Mouse (Mus musculus) fibroblast of lung, adult 2 months (primary cell): ENCODE results near the gene Klc4.

Experiments used
- DNase-seq: peaks from one replicate; pipeline ENCODE4 v3.0.0-alpha.2; 2011; ENCODE audit warnings: low read depth

Gene Klc4

DNA sequence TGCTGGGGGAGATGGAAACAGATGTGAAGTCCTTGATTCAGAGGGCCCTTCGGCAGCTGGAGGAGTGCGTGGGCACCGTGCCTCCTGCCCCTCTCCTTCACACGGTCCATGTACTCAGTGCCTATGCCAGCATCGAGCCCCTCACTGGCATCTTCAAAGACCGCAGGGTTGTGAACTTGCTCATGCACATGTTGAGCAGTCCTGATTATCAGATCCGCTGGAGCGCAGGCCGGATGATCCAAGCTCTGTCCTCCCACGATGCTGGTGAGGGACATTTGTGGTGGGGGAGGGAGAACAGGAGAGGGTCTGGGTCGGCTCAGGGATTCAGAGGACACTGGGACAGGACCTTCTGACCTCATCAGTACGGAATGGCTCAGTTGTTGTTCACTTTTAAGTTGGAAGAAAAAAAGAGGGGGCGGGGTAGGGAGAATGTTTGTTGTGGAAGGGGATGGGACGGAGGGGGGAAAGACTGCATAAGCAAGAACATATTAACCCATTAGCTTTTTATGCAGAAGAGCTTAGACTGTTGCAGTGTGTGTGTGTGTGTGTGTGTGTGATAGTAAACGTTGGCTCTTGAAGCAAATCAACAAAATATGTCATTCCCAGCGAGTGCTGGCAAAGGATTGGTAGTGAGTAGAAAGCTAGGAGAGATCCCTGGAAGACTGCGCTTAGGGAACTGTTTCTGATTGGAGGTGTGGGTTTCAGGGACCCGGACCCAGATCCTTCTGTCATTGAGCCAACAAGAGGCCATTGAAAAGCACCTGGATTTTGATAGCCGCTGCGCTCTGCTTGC is 6.1 kb upstream of the Klc4 start:
- no peak for DNase-seq

DNA sequence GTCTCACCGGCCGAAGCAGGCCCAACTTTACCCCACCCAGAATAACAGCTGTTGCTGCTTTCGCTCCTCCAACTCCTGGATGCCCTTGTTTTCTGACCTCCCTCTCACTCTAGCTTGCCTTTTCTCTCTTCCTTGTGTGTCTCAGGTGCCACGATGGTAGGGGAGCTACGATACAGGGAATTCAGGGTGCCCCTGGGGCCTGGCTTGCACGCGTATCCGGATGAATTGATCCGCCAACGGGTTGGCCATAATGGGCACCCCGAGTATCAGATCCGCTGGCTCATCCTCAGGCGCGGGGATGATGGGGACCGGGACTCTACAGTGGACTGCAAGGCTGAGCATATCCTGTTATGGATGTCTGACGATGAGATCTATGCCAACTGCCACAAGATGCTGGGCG is 5.5 kb upstream of the Klc4 start:
- DNase-seq, result no peak

DNA sequence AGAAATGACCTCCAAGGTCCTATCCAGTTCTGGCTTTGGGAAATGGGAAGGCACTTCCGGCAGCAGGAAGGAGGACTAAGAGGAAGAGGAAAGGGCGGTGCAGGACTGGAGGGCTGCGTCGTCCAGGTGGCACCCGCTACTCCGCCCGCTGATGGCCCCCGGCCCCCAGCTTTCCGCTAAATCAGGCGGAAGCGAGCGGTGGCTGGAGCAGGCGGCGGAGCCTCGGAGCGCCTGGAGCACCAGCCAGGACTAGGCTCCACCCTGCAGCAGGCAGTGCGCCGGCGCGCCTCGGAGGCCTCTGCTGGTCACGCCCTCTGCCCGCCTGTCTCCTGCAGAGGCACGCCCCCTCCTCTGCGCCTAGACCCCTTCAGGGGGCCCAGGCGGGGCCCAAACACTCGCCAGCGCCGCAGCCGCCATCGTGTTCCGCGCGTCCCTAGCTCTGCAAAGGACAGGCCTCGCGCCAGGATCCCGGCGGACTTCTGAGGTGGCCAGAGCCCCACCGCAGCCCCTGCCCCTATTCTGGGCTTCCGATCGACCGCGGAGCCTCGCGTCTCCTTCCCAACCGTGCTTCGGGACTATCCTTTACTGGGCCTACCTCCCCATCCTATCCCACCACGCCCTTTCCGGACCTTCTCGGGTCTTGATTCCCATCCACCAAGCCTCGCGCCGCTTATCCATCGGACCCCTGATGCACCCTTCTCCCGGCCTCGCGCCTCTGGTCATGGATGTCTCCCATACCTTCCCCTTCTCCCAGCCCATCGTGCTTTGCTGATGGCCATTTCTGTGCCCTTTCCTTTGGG is 4.6 kb upstream of the Klc4 start, which contains the start of gene Cul7:
Gene Cul7, plus strand, starts transcription at position 106 of the 800 bp plus-strand sequence.
- no peak for DNase-seq

DNA sequence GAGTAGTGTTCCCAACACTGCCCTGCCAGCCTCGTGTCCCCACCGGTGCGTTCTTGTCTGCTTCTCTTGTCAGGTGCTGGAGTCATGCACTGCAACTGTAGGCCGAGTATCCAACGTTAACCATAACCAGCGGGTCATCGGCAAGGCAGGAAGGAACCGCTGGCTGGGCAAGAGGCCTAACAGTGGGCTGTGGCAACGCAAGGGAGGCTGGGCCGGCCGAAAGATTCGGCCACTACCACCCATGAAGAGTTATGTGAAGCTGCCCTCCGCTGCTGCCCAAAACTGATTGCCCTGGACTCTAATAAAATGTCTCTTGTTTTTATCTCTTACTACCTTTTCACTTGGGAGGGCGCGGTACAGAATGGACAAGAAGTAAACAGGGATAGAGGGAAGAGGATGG is 4.0 kb upstream of the Klc4 start:
- DNase-seq, result no peak

DNA sequence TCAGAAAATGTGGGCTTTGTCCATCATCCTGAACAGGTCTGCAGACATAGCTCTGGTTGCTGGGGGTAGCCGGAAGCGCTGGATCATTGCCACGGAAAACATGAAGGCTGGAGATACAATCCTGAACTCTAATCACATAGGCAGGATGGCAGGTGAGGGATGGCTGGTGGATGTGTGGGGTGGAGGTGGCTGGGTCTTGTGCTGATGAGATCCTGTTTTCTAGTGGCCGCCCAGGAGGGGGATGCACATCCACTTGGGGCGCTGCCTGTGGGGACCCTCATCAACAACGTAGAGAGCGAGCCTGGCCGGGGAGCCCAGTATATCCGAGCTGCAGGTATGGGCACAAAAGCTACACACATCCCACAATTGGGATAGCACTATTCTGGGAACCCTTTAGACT is 2.6 kb upstream of the Klc4 start:
- no peak for DNase-seq

DNA sequence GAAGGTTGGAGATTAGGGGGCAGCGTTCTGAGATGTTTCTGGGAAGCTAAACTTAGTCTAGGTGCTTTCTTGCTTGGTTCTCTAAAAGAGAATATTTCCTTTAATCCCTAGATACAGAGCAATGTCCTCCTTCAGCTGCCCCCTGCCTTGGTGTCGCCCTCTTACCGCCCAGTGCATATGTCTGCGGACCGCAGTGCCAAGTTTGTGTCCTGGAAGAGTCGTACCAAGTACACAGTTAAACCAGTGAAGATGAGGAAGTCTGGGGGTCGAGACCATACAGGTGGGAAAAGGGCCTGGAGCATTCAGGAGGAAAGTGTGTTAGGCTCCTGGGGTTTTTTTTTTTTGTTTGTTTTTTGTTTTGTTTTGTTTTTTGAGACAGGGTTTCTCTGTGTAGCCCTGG is 1.5 kb upstream of the Klc4 start:
- no peak for DNase-seq

DNA sequence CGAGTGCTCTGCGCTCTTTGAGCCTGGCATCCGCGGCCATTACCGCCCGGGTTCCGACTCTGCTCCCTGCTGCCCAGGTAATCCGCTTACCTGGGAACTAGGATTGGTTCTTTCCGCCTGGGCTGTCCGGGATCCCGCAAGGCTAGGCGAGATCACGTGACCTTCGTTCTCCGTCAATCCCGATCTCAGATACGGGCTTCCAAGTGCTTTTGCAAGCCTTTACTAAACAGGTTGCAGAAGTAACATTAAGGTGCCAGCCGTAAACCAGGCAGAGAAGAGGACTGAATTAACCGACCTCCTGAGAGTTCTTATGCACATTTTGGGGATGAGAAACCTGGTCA is 470 bp upstream of the Klc4 start:
- no peak for DNase-seq

DNA sequence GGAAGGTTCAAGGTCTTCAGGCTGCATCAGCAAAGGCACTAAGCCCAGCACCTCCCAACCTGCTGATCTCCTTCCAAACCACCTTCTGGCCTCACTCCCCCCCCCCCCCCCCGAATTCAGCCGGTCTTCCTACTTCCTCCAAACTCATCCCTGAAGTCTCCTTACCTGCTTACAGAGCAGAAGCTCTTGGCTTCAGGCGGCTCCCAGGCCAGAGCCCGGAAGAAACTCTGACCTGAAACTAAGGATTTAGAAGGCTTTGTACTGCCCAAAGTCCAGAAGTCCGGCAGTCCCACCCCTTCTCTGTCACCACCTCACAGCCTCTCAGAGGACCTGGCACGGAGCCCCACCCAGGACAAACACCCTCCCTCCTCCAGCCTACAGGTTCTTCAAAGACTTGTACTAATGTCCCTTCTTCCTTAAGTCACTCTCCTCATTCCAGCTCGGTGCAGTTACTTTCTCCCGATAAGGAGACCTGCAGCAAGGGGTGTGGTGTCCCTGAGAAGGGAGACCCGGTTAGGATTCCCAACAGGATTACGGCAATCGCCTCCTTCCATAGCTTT is 826 bp downstream of the Klc4 start:
- no peak for DNase-seq

DNA sequence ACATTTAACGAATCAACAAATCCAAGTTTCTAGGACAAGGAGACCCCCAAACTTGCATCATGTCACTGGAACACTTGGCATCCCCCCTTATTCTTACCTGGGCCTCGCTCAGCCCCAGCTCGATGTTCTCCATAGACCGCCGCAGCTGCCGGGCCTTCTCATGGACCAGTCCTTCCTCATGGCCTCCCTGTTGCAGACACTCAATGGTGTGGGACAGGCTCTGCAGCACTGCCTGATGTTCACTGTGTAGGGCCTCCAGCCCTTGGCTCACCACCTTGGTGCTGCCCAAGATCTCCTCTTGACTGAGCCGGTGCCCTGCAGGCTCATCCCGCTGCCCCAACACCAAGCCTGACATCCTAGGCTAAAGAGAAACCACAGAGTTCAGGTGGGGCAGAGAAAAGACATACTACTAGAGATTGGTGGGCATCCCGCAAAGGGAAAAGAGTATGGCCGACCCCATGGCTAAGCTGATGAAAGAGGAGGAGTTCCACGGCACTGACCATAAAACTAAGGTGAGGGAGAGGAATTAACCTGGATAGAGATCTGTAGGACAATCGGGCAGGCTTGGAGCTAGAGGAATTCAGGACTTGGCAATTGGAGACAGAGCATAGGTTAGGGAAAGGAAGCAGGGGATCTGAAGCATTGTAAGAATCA is 1.5 kb downstream of the Klc4 start:
- DNase-seq, result no peak

DNA sequence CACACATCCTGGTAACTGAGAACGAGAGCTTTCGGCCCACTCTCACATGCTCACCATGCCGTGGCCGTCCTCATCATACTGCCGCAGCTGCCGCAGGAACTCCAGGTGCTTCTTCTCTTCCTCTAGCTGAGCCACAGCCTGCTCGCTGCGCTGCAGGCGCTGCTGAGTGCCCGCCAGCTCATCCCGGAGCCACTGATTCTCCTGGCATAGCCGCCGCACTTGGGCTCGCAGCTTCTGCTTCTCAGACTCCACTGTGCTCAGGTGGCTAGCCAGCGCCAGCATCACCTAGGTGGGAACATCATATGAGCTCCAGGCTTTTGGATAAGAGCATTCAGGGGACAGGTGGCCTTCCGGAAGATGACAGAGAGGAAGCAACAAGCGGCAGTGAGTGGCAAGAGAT is 3.8 kb downstream of the Klc4 start:
- DNase-seq, result no peak

DNA sequence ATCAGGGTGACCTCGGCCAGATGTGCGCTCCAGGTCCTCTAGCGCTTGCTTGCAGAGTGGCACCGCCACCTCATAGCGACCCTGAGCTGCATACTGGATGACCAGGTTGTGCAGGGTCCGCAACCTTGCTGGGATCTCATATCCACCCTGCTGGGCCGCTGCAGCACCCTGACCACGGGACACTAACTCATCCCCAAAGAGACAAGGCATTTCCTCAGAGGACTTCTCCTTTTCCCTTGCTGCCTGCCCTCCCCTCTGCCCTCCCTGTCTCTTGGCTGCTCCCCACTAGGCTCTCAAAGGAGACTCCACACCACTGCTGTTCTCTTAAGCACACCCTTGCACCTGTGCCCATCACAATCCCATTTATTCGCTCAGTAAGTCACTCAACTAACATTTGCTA is 5.9 kb downstream of the Klc4 start:
- no peak for DNase-seq

DNA sequence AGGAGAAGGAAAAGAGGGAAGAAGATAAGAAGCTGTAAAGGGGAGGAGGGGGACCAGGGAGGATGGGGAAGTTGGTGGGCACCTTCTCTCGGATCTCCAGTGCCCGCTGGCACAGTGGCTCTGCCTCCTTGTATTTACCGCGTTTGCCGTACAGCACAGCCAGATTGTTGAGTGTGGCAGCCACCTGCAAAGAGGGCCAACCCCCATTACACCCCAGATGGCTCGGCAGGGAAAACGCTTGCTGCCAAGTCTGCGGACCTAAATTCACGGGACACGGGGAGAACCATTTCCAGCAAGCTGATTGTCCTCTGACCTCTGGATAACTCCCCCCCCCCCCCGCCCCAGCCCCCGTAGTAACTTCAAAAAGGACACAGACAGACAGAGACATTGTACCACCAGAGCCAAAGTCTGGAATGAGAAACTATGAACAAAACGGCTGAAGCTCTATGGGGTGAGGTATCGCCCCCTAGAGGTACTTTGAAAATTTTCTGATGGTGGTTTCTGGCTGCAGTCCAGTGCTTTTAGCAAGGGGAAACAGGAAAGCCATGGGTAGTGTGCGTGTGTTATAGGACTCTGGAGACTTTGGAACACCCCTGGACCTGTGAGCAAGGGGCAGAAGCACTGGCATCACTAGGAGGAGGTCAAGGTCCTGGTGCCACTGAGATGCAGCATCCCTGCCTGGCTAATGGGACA is 8.8 kb downstream of the Klc4 start:
- no peak for DNase-seq

DNA sequence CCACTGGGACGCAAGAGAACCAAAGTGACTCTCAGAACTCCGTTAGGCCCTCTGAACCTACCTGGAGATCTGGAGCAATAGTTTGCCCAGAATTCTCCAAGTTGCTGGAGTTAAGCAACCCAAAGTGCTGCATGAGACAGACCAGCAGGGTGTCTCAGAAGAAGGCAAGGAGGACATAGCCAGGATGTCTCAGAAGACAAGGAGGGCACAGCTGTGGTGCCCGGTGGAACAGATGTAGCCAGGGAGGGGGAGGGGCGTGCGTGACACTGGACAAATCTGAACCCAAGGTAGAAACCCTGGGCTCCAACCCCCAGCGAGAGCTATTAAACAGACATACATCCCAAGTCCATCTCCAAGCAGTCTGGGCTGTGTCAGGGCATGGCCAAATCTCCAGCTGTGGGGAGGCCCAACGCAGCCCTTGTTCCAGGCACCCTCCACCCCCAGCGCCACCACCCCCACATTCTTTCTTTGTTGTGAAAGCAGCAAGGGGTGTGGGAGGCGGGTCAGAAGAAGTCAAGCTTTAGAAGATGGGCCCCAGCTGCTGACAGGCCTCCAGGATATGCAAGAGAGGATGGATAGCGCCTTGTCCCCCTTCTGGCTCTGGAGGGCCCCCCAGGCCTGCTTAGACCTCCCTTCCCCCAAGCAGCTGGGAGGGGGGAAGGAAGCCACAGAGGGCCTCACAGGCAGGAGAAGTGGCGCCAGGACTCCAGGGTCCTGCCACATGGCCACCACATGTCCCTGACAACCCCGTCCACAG is 16.0 kb downstream of the Klc4 start:
- no peak for DNase-seq

DNA sequence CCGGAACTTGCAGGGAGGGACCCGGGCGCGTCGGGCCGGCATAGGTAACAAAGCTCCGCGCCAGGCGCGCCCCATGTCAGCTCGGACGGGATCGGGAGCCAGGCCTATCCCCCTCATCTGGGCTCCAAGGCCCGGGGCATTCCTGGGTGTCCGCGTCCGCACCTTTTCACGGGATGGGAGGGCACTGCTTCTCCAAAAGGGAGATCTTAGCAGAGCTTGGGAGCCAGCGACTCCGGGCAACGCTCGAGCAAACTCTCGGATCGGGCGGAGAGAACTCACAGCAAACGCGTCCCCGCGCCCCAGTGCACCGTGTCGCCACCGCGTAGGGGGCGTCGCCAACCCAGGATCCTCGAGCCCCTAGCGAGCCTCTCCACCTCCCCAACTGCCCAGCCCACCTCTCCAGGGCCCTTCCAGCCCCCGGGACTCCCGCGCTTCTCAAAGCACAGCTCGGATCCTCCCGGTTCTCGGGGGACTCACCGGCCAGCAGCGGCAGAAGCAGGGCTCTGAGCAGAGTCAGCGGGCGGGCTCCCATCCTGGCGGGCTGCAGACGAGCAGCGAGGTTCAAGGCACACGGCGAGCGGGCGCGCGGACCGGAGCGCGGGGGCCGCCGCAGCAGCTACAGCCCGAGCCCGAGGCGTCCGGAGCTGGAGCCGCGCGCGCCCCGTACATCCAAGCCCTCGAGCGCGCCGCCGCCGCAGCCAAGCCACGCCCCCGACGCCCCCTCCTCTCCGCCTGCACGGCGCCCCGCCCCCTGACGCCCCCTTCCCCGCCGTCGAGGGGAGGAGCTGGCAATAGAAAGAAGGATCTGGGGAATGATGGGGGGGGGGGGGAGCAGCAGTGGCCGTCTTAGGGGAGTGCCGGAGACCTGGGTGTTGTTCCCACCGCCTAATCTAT is 16.8 kb downstream of the Klc4 start, which contains the start of gene Ptk7:
Gene Ptk7, minus strand, starts transcription at position 714 of the 894 bp plus-strand sequence.
- no peak for DNase-seq

DNA sequence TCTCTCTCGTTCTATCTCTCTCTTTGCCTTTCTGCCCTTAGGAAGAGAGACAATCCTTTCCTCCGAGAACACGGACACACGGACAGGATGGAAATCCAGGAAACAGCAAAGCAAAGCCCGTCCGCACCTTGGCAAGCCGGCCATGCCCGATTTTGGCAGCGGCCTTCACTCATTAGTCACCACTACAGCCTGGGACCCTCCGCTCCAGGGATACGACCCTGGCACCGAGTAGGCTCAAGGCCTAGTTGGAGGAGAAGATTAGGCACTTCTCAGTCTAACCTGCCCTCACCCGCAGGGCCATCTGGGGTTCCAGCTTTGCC is 17.4 kb downstream of the Klc4 start:
- no peak for DNase-seq

DNA sequence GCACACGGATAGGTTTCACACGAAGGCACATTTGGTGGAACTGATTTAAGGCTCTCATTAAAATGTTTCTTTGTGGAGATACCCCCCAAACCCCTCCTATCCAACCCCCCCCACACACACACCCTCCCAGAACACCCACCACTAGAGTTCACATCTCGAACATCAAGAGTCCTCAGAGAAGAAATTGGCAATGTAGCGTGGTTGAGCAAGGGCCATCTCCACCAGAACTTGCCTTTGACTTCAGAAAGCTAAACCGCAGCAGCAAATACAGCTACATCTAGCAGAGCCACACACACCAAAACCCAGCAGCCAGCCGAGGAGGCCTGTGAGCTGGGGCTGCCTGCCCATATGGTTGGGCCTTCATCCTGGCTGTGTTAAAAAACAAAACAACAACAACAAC is 18.4 kb downstream of the Klc4 start:
- no peak for DNase-seq

DNA sequence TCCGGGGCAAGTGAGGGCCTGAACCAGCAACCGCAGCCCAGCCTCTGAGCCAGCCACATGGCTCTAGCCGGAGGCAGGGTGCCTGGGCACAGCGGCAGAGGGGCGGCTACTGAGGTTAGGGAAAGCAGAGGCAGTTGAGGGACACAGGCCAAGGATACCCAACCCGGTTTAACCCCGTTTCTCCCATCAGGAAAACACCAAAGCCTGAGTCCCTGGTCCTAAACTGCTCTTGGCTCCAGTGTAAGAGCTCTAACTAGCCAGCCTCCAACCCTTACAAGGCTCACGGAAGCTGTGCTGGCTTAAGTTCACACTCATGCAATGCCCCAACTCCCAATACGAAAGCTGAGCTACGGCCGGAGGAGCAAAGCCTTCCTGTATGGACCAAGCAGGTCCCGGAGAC is 21.2 kb downstream of the Klc4 start:
- no peak for DNase-seq

DNA sequence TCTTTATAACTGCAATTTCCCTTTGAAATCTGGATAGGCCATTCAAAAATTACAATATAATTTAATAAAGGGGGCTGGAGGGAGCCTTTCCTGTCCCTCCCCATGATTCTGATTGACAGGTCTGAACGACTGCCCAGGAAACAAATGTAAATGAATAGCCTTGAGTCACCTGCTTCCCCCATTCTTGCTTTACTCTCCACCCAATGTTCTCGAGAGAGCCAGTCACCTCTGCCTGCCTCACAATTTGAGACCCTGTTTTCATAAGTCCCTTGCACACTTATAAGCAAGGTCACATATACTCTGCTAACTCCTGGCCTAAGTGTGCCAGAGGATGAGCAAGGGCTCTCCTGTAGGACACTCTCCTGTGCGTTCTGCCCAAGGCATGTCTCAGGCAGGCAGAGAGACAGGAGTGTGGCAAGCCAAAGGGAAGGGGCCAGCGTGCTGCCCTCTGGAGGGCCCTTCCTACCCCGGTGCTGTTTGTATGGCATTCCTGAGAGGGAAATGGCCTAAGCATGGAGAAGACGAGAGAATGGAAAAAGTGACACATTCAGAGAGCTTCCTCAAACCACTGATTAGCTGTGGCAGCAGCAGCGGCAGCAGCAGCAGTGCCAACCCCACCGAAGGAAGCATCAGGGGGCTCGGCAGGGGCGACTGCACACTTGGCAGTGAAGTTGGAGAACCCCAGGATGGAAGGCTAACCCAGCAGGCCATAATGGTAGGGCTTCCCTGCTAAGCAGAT is 21.8 kb downstream of the Klc4 start:
- no peak for DNase-seq

DNA sequence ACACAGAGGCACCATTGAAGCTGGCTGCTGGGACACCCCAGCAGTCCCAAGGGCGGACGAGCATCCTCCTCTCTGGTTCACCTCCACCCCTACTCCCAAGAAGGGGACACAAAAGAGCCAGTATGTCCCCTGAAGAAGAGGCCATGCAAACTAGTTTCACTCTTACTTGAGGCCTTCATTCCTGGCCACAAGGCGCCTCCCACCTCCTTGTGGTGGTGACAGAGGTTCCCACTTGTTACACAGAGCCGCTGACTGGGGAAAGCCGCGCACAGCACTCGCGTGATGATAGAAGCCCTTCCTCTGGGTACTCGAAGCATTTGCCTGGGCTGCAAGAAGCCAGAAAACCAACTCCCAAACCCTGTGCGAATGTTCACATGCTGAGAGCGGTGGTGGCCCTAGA is 23.6 kb downstream of the Klc4 start:
- DNase-seq, result no peak

DNA sequence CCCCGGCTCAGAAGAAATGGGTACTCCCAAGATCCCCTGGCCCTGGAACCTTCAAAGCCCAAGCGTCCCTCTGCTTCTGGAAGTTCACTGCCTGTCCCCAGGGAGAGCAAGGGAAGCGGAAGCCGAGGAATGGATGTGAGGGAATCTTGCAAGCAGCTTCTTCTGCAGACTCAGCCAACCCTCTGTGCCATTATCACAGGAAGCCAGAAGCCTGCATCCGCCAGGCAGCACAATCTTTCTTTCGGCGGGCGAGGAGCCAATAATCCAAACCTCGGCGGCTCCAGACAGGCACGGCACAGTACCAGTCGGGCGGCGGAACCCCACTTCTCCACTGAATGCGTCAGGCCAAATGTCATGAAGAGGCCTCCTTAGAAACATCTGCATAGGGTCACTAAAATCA is 24.5 kb downstream of the Klc4 start:
- no peak for DNase-seq
